Mouse (Mus musculus): ENCODE measurements at regions not wholly inside any gene's neighbourhood (a gene's known extent, or its start where the extent isn't known, plus 50 kb on each side); places are given as distances from the start of the nearest gene placed in this dataset.

- DNase-seq (ENCODE audit: extremely low spot score in 1 of 2, low spot score in 1 of 2): no peak
Observed at GRCm38 (mm10) chr2:169158760-169159159, 203.4 kb upstream of the Zfp64 start.

- no peak for DNase-seq (ENCODE audit: extremely low spot score in 1 of 2, low spot score in 1 of 2)
Observed at GRCm38 (mm10) chr2:169158005-169158673, 202.8 kb upstream of the Zfp64 start.

GRCm38 (mm10) chr2:169156908-169157307 is 201.5 kb upstream of the Zfp64 start:
- no peak for DNase-seq (ENCODE audit: extremely low spot score in 1 of 2, low spot score in 1 of 2)

- no peak for DNase-seq (ENCODE audit: extremely low spot score in 1 of 2, low spot score in 1 of 2)
Observed at GRCm38 (mm10) chr2:169154881-169155280, 199.5 kb upstream of the Zfp64 start.

GRCm38 (mm10) chr2:169147655-169148054 is 192.3 kb upstream of the Zfp64 start:
- DNase-seq (ENCODE audit: extremely low spot score in 1 of 2, low spot score in 1 of 2): peak in 1 of 2 experiments; percentile 32

GRCm38 (mm10) chr2:169142224-169142623 is 186.8 kb upstream of the Zfp64 start:
- no peak for DNase-seq (ENCODE audit: extremely low spot score in 1 of 2, low spot score in 1 of 2)

- DNase-seq (ENCODE audit: extremely low spot score in 1 of 2, low spot score in 1 of 2): no peak
Observed at GRCm38 (mm10) chr2:169133855-169134254, 178.5 kb upstream of the Zfp64 start.

- DNase-seq (ENCODE audit: extremely low spot score in 1 of 2, low spot score in 1 of 2): peak; percentile 20 to 34
Observed at GRCm38 (mm10) chr2:169125476-169125875, 170.1 kb upstream of the Zfp64 start.

- DNase-seq (ENCODE audit: extremely low spot score in 1 of 2, low spot score in 1 of 2): no peak
Observed at GRCm38 (mm10) chr2:169122887-169123286, 167.5 kb upstream of the Zfp64 start.

- DNase-seq (ENCODE audit: extremely low spot score in 1 of 2, low spot score in 1 of 2): no peak
Observed at GRCm38 (mm10) chr2:169116841-169117240, 161.5 kb upstream of the Zfp64 start.

- DNase-seq (ENCODE audit: extremely low spot score in 1 of 2, low spot score in 1 of 2): no peak
Observed at GRCm38 (mm10) chr2:169109044-169109443, 153.7 kb upstream of the Zfp64 start.

- DNase-seq (ENCODE audit: extremely low spot score in 1 of 2, low spot score in 1 of 2): peak in 1 of 2 experiments; percentile 34
Observed at GRCm38 (mm10) chr2:169108037-169108436, 152.7 kb upstream of the Zfp64 start.

GRCm38 (mm10) chr2:169101506-169102261 is 146.3 kb upstream of the Zfp64 start:
- no peak for DNase-seq (ENCODE audit: extremely low spot score in 1 of 2, low spot score in 1 of 2)

- no peak for DNase-seq (ENCODE audit: extremely low spot score in 1 of 2, low spot score in 1 of 2)
Observed at GRCm38 (mm10) chr2:169100516-169100915, 145.1 kb upstream of the Zfp64 start.

GRCm38 (mm10) chr2:169099678-169100077 is 144.3 kb upstream of the Zfp64 start:
- DNase-seq (ENCODE audit: extremely low spot score in 1 of 2, low spot score in 1 of 2): no peak

GRCm38 (mm10) chr2:169098591-169098990 is 143.2 kb upstream of the Zfp64 start:
- DNase-seq (ENCODE audit: extremely low spot score in 1 of 2, low spot score in 1 of 2): no peak

- DNase-seq (ENCODE audit: extremely low spot score in 1 of 2, low spot score in 1 of 2): no peak
Observed at GRCm38 (mm10) chr2:169094011-169094754, 138.8 kb upstream of the Zfp64 start.

GRCm38 (mm10) chr2:169090256-169090655 is 134.9 kb upstream of the Zfp64 start:
- no peak for DNase-seq (ENCODE audit: extremely low spot score in 1 of 2, low spot score in 1 of 2)

- DNase-seq (ENCODE audit: extremely low spot score in 1 of 2, low spot score in 1 of 2): no peak
Observed at GRCm38 (mm10) chr2:169088870-169089484, 133.6 kb upstream of the Zfp64 start.

GRCm38 (mm10) chr2:169088301-169088700 is 132.9 kb upstream of the Zfp64 start:
- DNase-seq (ENCODE audit: extremely low spot score in 1 of 2, low spot score in 1 of 2): no peak

- no peak for DNase-seq (ENCODE audit: extremely low spot score in 1 of 2, low spot score in 1 of 2)
Observed at GRCm38 (mm10) chr2:169071267-169071666, 115.9 kb upstream of the Zfp64 start.

Data from frontal cortex, adult 2 months (tissue).